Mouse (Mus musculus): ENCODE measurements at regions not wholly inside any gene's neighbourhood (a gene's known extent, or its start where the extent isn't known, plus 50 kb on each side); places are given as distances from the start of the nearest gene placed in this dataset.

DNA sequence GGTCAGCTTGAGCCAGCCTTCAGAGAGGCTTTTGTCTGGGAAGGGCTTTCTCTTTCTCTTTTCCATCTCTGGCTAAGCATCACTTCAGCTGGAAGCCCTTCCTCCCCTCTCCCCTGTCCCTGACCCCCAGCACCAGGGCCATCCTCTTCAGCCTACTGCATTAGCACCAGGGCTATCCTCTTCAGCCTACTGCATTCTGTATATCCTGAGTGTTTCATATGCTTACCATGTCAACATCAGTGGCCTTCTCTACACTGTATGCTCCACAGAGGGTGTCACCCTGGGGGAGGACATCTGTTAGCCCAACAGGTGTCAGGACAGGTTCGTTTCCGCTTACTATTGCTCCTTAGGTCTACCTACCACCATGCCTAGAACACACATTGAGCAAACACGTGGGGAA, 282.5 kb downstream of the Rps24 start:
- DNase-seq (ENCODE audit: low spot score in 2 of 2), result no peak

- DNase-seq (ENCODE audit: low spot score in 2 of 2), result no peak
Observed at GRCm38 (mm10) chr14:24770015-24770977, 283.4 kb downstream of the Rps24 start.

DNA sequence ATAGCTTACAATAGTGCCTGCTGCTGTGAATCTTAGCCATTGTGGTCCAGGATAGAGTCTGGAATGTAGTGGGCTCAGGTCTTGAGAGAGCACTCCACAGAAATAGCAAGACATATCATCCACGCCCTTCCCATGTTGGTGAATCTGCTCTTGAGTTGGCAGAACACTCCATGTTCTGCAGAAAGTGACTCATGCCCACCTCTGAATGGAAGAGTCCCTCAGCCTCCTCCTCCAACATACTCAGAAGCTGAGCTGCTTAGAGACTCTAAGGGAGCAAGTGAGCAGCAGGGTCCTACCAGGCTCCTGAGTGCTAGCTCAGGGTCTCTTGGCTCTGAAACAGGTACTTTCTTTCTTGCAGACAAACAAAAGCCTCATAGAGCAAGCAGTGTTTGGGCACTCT, 284.7 kb downstream of the Rps24 start:
- DNase-seq (ENCODE audit: low spot score in 2 of 2), result no peak

GRCm38 (mm10) chr14:24772129-24772528, 285.2 kb downstream of the Rps24 start:
- DNase-seq (ENCODE audit: low spot score in 2 of 2), result no peak

DNA sequence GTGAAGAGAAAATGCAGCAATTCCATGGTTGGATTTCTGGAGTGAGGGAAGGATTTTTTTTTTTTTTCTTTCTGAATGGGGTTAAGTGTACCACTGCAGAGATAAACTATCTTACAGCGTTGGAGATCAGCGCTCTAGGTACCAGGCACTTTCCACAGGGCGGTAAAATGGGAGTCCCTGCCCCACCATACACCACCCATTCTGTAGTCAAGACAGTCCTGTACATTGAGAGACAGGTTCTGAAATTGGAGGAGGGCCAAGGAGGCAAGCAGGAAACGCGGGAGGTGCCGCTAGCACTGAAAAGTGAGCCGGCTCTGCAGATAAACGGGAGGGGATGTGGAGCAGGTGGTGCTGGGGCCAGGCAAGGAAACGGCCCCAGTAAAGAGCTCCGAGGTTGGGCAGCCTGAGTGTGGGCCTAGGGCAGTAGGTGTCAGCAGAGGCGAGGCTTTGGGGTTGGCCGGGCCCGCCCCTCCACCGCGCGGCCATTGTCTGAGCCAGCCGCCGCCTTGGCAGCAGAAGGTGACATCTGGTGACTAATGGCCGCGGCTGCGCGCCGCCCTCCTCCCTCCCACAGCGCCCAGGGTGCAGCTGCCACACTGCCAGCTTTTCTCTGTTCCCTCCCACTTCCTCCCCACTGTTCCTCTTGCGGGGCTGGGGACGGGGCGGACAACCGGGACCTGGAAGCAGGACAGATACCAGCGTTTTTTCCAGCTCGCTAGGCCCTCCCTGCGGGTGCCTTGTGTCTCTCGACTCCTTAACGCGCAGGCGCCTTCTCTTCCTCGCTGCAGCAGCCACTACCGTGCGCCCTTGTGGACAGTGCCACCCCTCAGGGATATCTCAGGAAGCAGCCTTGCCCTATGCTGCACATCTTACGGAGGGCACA, 292.1 kb downstream of the Rps24 start:
- peak; percentile 84 to 85 for DNase-seq (ENCODE audit: low spot score in 2 of 2)

GRCm38 (mm10) chr14:24781674-24782073, 294.7 kb downstream of the Rps24 start:
- no peak for DNase-seq (ENCODE audit: low spot score in 2 of 2)

DNA sequence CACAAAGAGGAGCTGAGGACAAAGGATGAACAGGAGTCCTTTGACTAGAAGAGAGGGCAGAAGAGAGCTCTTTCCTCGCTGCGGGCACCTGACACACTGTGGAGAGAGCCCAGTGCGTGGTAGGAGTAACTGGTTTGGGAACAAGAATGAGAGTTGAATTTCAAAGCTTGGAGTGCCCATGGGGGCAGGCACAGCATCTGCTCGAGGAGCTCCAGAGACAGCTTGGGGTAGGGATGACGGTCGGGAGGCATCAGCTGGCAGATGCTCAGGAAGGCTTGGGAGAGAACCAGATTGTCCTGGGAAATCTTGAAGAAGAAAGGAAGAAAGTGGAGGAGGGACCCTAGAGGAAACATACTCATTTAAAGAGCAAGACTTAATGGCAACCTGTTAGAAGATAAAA, 297.0 kb downstream of the Rps24 start:
- peak; percentile 34 to 59 for DNase-seq (ENCODE audit: low spot score in 2 of 2)

GRCm38 (mm10) chr14:24785452-24785851, 298.5 kb downstream of the Rps24 start:
- DNase-seq (ENCODE audit: low spot score in 2 of 2), result no peak

GRCm38 (mm10) chr14:24793375-24794285, 306.7 kb downstream of the Rps24 start:
- DNase-seq (ENCODE audit: low spot score in 2 of 2), result peak; percentile 44 to 46

GRCm38 (mm10) chr14:24794359-24794845, 307.5 kb downstream of the Rps24 start:
- DNase-seq (ENCODE audit: low spot score in 2 of 2), result no peak

DNA sequence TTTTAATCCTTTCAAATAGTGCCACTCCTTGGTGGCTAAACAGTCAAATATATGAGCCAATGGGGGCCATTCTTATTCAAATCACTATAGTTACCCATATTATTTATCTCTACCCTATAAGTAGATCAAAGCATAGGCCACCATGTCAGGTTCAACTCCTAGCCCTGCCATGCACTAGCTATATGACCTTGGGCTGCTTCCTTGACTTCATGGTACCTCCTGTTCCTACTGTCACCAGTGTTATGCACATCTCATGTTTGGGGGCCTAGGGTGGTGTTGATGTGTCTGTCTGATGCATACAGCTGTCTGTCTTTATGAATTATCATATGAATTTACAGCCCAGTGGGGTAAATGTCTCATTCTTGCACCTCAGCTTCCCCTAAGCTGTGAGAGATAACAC, 310.6 kb downstream of the Rps24 start:
- DNase-seq (ENCODE audit: low spot score in 2 of 2), result no peak

GRCm38 (mm10) chr14:24798066-24798465, 311.1 kb downstream of the Rps24 start:
- DNase-seq (ENCODE audit: low spot score in 2 of 2), result no peak

DNA sequence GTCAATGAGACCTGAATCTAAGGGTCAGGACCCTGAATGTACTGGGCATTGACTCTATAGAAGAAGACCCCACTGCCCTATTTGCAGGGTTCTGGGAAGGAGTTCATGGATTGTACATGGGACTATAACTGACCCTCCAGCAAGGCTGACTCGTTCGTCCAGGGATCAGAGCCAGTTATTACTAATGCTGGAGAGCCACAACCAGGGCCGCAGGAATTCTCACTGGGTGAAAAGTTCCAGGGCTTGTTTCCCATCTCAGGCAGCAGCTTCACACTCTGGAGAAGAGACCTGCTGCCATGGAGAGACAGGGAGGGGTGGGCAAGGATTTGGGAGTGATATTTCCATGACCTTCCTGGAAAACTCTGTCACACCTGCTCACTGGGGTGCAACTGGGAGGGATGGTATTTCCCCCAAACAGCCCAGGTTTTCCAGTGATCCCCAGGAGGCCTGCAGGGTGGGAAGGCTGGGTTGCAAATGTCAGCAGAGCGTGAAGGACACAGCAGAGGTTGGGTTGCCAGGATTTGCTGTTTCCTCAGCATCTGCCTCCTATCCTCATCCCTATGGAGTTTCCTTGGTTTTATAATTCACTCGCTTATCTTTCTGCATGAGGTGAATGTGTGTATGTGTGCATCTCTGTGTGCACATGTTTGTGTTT, 316.2 kb downstream of the Rps24 start:
- DNase-seq (ENCODE audit: low spot score in 2 of 2), result no peak

GRCm38 (mm10) chr14:24807061-24807460, 320.1 kb downstream of the Rps24 start:
- no peak for DNase-seq (ENCODE audit: low spot score in 2 of 2)

GRCm38 (mm10) chr14:24822876-24823567, 336.1 kb downstream of the Rps24 start:
- no peak for DNase-seq (ENCODE audit: low spot score in 2 of 2)

- DNase-seq (ENCODE audit: low spot score in 2 of 2), result no peak
Observed at GRCm38 (mm10) chr14:24824351-24824750, 337.4 kb downstream of the Rps24 start.

- no peak for DNase-seq (ENCODE audit: low spot score in 2 of 2)
Observed at GRCm38 (mm10) chr14:24825722-24826386, 338.9 kb downstream of the Rps24 start.

DNA sequence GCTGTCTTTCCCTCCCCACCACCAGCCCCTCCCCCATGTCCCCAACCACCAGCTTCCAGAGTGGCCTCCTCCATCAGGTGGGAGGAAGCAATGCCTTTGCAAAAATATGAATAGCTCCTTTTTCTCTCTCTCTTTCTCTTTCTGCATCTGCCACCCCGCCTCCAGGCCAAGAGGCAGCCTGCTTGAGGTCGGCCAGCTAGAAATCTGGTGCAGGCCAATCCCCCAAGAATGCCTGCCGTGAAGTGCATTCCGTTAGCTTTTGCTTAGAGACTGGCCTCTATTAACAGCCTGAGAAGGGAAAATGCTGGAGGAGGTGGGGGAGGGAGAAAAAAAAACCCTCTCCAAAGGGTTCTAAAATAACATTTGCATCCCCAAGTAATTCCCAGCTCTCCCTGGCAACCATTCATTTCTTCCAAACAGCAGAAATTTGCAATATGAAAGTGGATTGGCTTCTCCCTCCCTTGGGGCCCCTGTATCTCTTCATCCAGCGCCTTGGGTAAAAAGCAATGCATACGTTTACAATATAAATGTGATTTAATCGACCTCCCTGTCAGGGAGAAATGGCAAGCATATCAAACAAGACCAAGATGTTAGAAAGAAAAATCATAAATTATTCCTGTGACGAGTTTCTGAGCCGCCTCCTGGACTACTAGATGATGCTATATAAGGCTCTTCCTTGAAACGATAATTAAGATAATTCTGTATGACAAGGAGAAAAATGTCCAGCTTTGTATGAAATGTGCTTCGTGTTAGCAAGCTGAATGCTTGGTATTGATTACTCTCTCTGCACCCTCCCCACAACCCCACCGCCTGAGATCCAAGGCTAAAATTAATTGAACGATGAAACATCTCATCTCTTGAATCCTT, 339.8 kb downstream of the Rps24 start:
- DNase-seq (ENCODE audit: low spot score in 2 of 2), result no peak

Measured in frontal cortex, postnatal 10 days (tissue).